Mouse (Mus musculus): Measurements from ENCODE around the gene Rasa3. TPM values are rescaled to one million over a fixed set of nuclear protein-coding genes. Genes with fewer than 3 reads are reported as not detected.

Rasa3 gene
- polyA plus RNA-seq, 1 experiment from 2014 or later: 27.1 TPM

- Histone ChIP-seq H3K4me3 (replicated peaks; ENCODE audit: low read length) (no peak overlapping the region), H3K9ac (replicated peaks; ENCODE audit: low read depth, low read length) (no peak overlapping the region), H3K9me3 (ENCODE audit: control insufficient read depth, low read length) (no peaks in the 10 kb centered on the region), H3K4me1 (replicated peaks; ENCODE audit: control insufficient read depth, insufficient read depth, low read length) (peaks cover 26% of the 10 kb centered on the region), H3K27me3 (replicated peaks; ENCODE audit: control insufficient read depth, insufficient read depth, low read length) (no peaks in the 10 kb centered on the region), H3K4me2 (ENCODE audit: low read length) (no peak overlapping the region), H3K36me3 (ENCODE audit: control insufficient read depth, insufficient read depth) (no peaks in the 10 kb centered on the region), H3K27ac (ENCODE audit: low read length) (no peak overlapping the region)
- ATAC-seq: no peak
- 89% methylated on average over 9 of the region's 9 CpGs for WGBS
Observed at GRCm38 (mm10) chr8:13620226-13620920, 57.0 kb downstream of the Rasa3 start.

- H3K27me3 ChIP-seq (replicated peaks; ENCODE audit: control insufficient read depth, insufficient read depth, low read length): no peaks in the 10 kb centered on the region
- H3K4me2 ChIP-seq (ENCODE audit: low read length): no peak overlapping the region
- no peak overlapping the region for H3K27ac ChIP-seq (ENCODE audit: low read length)
- no peak for ATAC-seq
- no peak overlapping the region for H3K4me3 ChIP-seq (replicated peaks; ENCODE audit: low read length)
- no peaks in the 10 kb centered on the region for H3K36me3 ChIP-seq (ENCODE audit: control insufficient read depth, insufficient read depth)
- H3K9ac ChIP-seq (replicated peaks; ENCODE audit: low read depth, low read length): no peak overlapping the region
- 86% methylated on average over 17 of the region's 17 CpGs for WGBS
- peaks cover 4% of the 10 kb centered on the region for H3K4me1 ChIP-seq (replicated peaks; ENCODE audit: control insufficient read depth, insufficient read depth, low read length)
- no peaks in the 10 kb centered on the region for H3K9me3 ChIP-seq (ENCODE audit: control insufficient read depth, low read length)
Observed at GRCm38 (mm10) chr8:13616831-13617505, 60.4 kb downstream of the Rasa3 start.

GRCm38 (mm10) chr8:13614924-13615391, 62.4 kb downstream of the Rasa3 start:
- no peak overlapping the region for H3K9ac ChIP-seq (replicated peaks; ENCODE audit: low read depth, low read length)
- WGBS: 30% methylated on average over 10 of the region's 10 CpGs
- no peaks in the 10 kb centered on the region for H3K36me3 ChIP-seq (ENCODE audit: control insufficient read depth, insufficient read depth)
- peaks cover 7% of the 10 kb centered on the region for H3K4me1 ChIP-seq (replicated peaks; ENCODE audit: control insufficient read depth, insufficient read depth, low read length)
- H3K4me2 ChIP-seq (ENCODE audit: low read length): no peak overlapping the region
- no peaks in the 10 kb centered on the region for H3K9me3 ChIP-seq (ENCODE audit: control insufficient read depth, low read length)
- no peak overlapping the region for H3K27ac ChIP-seq (ENCODE audit: low read length)
- H3K4me3 ChIP-seq (replicated peaks; ENCODE audit: low read length): no peak overlapping the region
- no peaks in the 10 kb centered on the region for H3K27me3 ChIP-seq (replicated peaks; ENCODE audit: control insufficient read depth, insufficient read depth, low read length)
- ATAC-seq: peak; percentile 45; the same call in 1 of the 2 replicates

- peaks cover 7% of the 10 kb centered on the region for H3K4me1 ChIP-seq (replicated peaks; ENCODE audit: control insufficient read depth, insufficient read depth, low read length)
- no peak for ATAC-seq
Observed at GRCm38 (mm10) chr8:13614136-13614535, 63.3 kb downstream of the Rasa3 start.

GRCm38 (mm10) chr8:13611702-13612101, 65.7 kb downstream of the Rasa3 start:
- peak overlapping the region; percentile 18; the same call in 1 of the 2 replicates for H3K27ac ChIP-seq (ENCODE audit: low read length)
- 80% methylated on average over 12 of the region's 12 CpGs for WGBS
- peaks cover 7% of the 10 kb centered on the region for H3K4me1 ChIP-seq (replicated peaks; ENCODE audit: control insufficient read depth, insufficient read depth, low read length)
- ATAC-seq: no peak
- no peaks in the 10 kb centered on the region for H3K9me3 ChIP-seq (ENCODE audit: control insufficient read depth, low read length)
- no peaks in the 10 kb centered on the region for H3K27me3 ChIP-seq (replicated peaks; ENCODE audit: control insufficient read depth, insufficient read depth, low read length)
- H3K36me3 ChIP-seq (ENCODE audit: control insufficient read depth, insufficient read depth): no peaks in the 10 kb centered on the region
- no peak overlapping the region for H3K4me2 ChIP-seq (ENCODE audit: low read length)
- H3K4me3 ChIP-seq (replicated peaks; ENCODE audit: low read length): no peak overlapping the region
- no peak overlapping the region for H3K9ac ChIP-seq (replicated peaks; ENCODE audit: low read depth, low read length)

More at GRCm38 (mm10) chr8:13614136-13614535, 63.3 kb downstream of the Rasa3 start:
- no peak overlapping the region for H3K27ac ChIP-seq (ENCODE audit: low read length)
- 95% methylated on average over 9 of the region's 9 CpGs for WGBS
- no peaks in the 10 kb centered on the region for H3K27me3 ChIP-seq (replicated peaks; ENCODE audit: control insufficient read depth, insufficient read depth, low read length)
- H3K4me3 ChIP-seq (replicated peaks; ENCODE audit: low read length): no peak overlapping the region
- no peak overlapping the region for H3K9ac ChIP-seq (replicated peaks; ENCODE audit: low read depth, low read length)
- H3K9me3 ChIP-seq (ENCODE audit: control insufficient read depth, low read length): no peaks in the 10 kb centered on the region
- H3K36me3 ChIP-seq (ENCODE audit: control insufficient read depth, insufficient read depth): no peaks in the 10 kb centered on the region
- H3K4me2 ChIP-seq (ENCODE audit: low read length): no peak overlapping the region

- Histone ChIP-seq H3K9me3 (ENCODE audit: control insufficient read depth, low read length) (no peaks in the 10 kb centered on the region), H3K9ac (replicated peaks; ENCODE audit: low read depth, low read length) (no peak overlapping the region), H3K36me3 (ENCODE audit: control insufficient read depth, insufficient read depth) (no peaks in the 10 kb centered on the region), H3K4me2 (ENCODE audit: low read length) (no peak overlapping the region), H3K27me3 (replicated peaks; ENCODE audit: control insufficient read depth, insufficient read depth, low read length) (no peaks in the 10 kb centered on the region), H3K27ac (ENCODE audit: low read length) (no peak overlapping the region), H3K4me3 (replicated peaks; ENCODE audit: low read length) (no peak overlapping the region), H3K4me1 (replicated peaks; ENCODE audit: control insufficient read depth, insufficient read depth, low read length) (peaks cover 4% of the 10 kb centered on the region)
- no peak for ATAC-seq
- WGBS: 93% methylated on average over 5 of the region's 5 CpGs
Observed at GRCm38 (mm10) chr8:13609971-13610370, 67.4 kb downstream of the Rasa3 start.

GRCm38 (mm10) chr8:13608946-13609345, 68.5 kb downstream of the Rasa3 start:
- no peaks in the 10 kb centered on the region for H3K9me3 ChIP-seq (ENCODE audit: control insufficient read depth, low read length)
- no peak overlapping the region for H3K9ac ChIP-seq (replicated peaks; ENCODE audit: low read depth, low read length)
- H3K4me1 ChIP-seq (replicated peaks; ENCODE audit: control insufficient read depth, insufficient read depth, low read length): peaks cover 3% of the 10 kb centered on the region; the same call in 1 of the 2 replicates
- H3K4me3 ChIP-seq (replicated peaks; ENCODE audit: low read length): no peak overlapping the region
- no peak overlapping the region for H3K4me2 ChIP-seq (ENCODE audit: low read length)
- no peak for ATAC-seq
- H3K36me3 ChIP-seq (ENCODE audit: control insufficient read depth, insufficient read depth): no peaks in the 10 kb centered on the region
- 88% methylated on average over 6 of the region's 6 CpGs for WGBS
- no peak overlapping the region for H3K27ac ChIP-seq (ENCODE audit: low read length)
- no peaks in the 10 kb centered on the region for H3K27me3 ChIP-seq (replicated peaks; ENCODE audit: control insufficient read depth, insufficient read depth, low read length)

GRCm38 (mm10) chr8:13605920-13606480, 71.4 kb downstream of the Rasa3 start:
- Histone ChIP-seq H3K9ac (replicated peaks; ENCODE audit: low read depth, low read length) (no peak overlapping the region), H3K36me3 (ENCODE audit: control insufficient read depth, insufficient read depth) (no peaks in the 10 kb centered on the region), H3K27ac (ENCODE audit: low read length) (no peak overlapping the region), H3K9me3 (ENCODE audit: control insufficient read depth, low read length) (no peaks in the 10 kb centered on the region), H3K4me3 (replicated peaks; ENCODE audit: low read length) (no peak overlapping the region), H3K4me2 (ENCODE audit: low read length) (no peak overlapping the region), H3K27me3 (replicated peaks; ENCODE audit: control insufficient read depth, insufficient read depth, low read length) (no peaks in the 10 kb centered on the region), H3K4me1 (replicated peaks; ENCODE audit: control insufficient read depth, insufficient read depth, low read length) (no peaks in the 10 kb centered on the region; the same call in 1 of the 2 replicates)
- 84% methylated on average over 7 of the region's 7 CpGs for WGBS
- no peak for ATAC-seq

GRCm38 (mm10) chr8:13602621-13603020, 74.8 kb downstream of the Rasa3 start:
- WGBS: 52% methylated on average over 8 of the region's 8 CpGs
- H3K36me3 ChIP-seq (ENCODE audit: control insufficient read depth, insufficient read depth): 0 out of 2 replicates have a peak, but pooled peaks cover under 1% of the 10 kb centered on the region
- H3K27me3 ChIP-seq (replicated peaks; ENCODE audit: control insufficient read depth, insufficient read depth, low read length): no peaks in the 10 kb centered on the region
- H3K9ac ChIP-seq (replicated peaks; ENCODE audit: low read depth, low read length): no peak overlapping the region
- H3K27ac ChIP-seq (ENCODE audit: low read length): no peak overlapping the region
- H3K9me3 ChIP-seq (ENCODE audit: control insufficient read depth, low read length): no peaks in the 10 kb centered on the region
- H3K4me3 ChIP-seq (replicated peaks; ENCODE audit: low read length): no peak overlapping the region
- H3K4me2 ChIP-seq (ENCODE audit: low read length): no peak overlapping the region
- no peaks in the 10 kb centered on the region; the same call in 1 of the 2 replicates for H3K4me1 ChIP-seq (replicated peaks; ENCODE audit: control insufficient read depth, insufficient read depth, low read length)
- ATAC-seq: no peak
